Mouse (Mus musculus) kidney, postnatal 36 days (tissue): ENCODE results near the gene Zfand6.

Source experiments
- DNase-seq, 2 experiments: peaks; one replicate each; pipeline ENCODE4 v3.0.0; 2021 to 2022; ENCODE audit warnings: mixed read lengths in 2 of 2

The Zfand6 gene

DNA sequence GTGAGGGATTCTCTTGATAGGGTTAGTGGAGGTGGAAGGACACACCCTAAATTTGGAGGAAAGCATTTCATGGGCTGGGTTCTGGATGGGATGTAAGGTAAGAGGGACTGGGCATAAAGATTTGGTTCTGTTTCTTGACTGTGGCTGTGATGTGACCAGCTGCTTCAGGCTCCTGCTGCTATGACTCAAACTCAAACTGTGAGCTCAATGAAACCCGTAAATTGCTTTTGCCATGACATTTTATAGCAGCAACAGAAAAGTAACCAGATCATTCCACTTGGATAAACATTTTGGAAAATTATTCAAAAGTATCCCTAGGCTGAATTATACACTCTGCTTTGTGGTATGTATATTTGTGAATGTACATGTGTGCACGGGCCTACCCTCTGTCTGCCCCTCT is 99.1 kb downstream of the Zfand6 start:
- DNase-seq: peak in 1 of 2 experiments; percentile 0

DNA sequence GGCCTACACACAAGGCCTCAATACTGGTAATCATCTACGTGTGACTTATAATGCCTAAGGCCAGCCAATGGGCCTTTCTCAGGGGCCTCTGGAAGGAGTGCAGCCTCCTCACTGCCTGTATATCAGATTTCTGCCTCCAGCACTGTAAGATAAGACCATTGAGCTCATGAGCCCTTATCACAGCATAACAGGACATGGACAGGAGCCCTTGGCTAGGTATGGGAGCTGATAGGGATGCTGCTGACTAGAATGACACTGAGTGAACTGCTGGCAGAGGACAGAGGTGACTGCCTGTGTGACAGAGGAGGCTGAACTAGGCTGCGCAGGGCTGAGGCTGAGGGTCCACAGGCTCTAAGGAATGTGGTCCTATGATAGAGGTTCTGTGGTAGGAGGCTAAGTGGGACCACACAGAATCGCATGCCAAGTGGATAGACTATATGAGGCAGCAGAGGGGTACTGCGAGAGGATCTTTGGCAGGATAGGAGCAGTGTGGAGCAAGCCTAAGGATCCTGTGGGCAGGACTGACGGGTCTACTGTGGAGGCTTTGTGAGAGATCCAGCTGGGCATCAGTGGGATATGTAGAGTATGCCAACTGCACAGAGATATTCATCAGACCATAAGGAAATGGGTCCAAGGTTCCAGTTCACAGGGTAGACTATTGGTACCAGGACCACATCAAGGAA is 102.5 kb downstream of the Zfand6 start:
- no peak for DNase-seq

DNA sequence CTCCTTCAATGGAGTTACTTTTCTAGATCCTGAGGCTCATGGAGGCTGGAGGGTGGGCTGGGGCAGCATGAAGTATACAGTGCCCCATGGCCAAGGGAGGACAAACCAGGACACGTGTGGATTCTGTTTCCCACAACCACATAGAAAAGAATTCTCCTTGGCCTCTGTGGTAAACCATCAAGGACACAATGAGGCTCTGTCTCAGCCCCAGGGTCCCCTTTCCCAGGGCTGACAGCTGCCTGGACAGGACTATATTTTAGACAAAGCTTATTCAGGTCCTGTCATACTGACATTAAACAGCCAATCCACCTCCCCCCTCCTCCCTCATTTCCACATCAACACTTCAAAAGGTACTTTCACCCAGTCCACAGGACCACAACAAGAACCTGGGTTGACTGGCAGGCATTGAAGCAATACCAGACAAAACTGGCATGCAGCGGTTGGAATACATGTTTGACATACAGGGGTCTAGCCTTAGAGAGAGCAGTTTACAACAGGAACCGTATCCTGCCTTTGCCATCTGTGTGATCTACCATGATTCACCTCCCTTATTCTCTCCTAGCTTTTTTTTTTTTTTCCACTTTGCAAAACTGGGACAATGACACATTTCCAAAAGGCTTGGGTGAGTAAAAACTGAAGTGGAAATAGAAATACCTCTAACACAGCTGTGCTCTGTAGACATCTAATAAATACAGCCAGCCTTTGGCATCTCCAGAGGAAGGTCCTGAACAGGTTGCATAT is 103.2 kb downstream of the Zfand6 start:
- no peak for DNase-seq

DNA sequence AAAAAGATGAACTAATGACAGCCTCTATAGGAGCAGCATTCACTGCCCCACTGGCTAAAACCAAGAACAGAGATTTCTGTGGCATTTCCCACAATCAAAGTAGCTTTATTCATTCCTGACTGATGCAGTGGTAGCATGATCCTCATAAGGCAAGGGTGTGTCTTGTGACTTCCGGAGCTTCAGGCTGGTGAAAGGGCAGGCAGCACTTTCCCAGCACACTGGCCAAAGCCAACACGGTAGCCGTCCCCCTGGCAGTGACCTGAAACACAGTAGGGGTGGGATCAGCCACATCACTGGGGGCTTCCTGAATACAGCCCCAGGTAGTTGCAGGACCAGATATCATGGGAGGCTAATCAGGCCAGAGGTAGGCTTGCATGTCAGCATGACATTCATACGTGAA is 104.7 kb downstream of the Zfand6 start:
- DNase-seq: no peak

DNA sequence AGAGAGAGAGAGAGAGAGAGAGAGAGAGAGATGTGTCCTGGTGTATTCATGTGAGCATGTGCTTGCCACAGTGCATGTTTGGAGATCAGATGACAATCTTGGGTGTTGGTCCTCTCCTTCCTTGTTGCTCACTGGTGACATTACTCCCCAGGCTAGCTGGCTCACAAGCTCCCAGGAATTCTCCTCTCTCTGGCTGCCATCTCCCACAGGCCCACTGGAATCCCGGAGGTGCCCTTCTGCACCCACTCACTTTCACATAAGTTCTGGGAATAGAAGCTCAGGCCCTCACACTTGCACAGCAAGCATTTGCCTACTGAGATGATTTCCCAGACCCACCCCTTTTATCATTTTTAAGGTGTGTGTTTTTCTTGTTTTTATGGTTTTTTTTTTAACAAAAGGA is 110.0 kb downstream of the Zfand6 start:
- DNase-seq: no peak

DNA sequence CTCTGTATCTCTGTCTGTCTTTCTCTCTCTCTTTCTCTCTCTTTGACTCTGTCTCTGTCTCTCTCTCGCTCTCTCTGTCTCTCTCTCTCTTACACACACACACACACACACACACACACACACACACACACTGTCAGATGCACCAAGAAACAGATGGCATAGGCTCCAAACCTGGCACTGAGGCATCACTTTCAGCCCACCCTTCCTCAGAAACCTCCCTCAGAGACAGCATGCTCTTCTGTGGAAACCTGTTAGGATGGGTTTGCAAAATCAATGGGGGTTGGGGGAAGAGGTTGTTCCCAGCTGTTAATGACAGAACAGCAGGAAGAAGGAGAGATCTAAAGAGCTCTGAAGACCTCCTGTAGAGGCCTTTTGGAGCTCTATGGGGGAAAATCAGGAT is 110.9 kb downstream of the Zfand6 start:
- DNase-seq: no peak

DNA sequence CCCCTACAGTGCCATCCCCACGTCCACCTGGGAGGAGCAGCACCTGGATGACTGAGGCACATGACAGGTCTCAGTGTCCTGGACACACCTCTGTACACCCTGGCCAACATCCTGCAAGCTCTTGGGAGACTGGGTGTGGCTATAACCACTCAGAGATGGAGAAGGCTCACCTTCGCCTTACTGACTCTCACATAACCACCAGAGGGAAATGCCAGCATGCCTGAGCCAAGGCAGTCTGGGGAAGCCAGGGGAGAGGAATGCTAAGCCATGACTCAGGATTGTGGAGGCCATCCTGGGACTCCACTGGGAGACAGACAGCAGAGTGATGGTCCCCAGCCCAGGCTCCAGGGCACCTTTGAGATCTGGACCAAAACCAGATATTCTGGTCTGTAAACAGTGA is 112.7 kb downstream of the Zfand6 start:
- DNase-seq: no peak

DNA sequence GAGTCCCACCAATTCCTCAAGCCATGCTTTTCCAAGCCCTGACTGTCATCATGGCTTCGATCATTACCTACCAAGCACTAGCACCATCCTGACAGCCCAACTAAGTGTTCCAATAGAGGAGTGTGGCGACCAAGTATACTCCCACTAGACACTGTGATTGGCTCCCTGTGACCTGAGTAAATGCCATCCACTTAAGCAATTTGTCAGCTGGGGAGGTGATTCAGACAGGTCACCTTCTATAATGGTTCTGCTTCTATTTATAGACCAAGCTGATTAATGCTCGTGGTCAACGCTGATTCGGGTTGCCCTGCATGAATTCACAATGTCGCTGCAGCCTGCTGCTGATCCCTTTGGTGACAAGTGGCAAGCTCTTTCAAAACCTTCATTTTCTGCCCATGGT is 123.6 kb downstream of the Zfand6 start:
- DNase-seq: peak in 1 of 2 experiments; percentile 5

DNA sequence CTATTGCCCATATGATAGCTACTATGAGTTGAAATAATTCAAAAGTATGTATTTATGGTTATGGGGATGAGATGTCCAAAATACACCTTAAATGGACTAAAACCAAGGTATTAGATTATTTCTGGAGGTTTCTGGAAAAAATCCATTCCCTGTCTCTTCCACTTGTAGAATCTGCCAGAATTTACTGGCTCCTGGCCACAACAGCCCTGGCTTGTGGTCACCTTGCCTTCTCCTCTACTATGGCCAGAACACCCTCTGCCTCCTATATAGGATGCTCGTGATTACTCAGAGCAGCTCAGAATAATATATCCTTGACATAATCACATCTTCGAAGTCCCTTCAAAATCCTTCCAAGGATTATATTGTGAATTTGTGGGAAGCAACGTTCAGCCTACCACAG is 125.5 kb downstream of the Zfand6 start:
- no peak for DNase-seq
